Mouse (Mus musculus) right cerebral cortex, adult 18-20 months (tissue): Measurements from ENCODE around the gene Rtn1.

Experiments
- DNase-seq: peaks from one replicate; pipeline ENCODE4 v3.0.0; 2022; ENCODE audit warnings: mixed read lengths

Rtn1 gene

DNA sequence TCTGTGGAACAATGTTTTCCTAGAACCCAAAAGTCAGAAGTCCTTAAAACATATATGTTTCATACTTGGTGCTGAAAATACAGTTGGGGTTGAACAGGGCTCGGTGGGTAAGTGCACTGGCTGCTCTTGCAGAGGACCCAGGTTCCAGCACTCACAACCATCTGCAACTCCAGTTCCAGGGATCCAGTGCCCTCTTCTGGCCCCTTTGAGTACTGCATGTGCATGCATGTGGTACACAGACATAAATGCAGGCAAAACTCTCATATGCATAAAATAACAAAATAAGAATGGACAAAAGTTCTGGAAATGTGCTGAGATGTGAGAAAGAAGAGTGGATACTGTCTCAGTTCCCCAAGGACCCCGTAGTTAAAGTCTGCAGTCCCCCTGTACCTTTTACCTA, 141.2 kb downstream of the Rtn1 start:
- no peak for DNase-seq

DNA sequence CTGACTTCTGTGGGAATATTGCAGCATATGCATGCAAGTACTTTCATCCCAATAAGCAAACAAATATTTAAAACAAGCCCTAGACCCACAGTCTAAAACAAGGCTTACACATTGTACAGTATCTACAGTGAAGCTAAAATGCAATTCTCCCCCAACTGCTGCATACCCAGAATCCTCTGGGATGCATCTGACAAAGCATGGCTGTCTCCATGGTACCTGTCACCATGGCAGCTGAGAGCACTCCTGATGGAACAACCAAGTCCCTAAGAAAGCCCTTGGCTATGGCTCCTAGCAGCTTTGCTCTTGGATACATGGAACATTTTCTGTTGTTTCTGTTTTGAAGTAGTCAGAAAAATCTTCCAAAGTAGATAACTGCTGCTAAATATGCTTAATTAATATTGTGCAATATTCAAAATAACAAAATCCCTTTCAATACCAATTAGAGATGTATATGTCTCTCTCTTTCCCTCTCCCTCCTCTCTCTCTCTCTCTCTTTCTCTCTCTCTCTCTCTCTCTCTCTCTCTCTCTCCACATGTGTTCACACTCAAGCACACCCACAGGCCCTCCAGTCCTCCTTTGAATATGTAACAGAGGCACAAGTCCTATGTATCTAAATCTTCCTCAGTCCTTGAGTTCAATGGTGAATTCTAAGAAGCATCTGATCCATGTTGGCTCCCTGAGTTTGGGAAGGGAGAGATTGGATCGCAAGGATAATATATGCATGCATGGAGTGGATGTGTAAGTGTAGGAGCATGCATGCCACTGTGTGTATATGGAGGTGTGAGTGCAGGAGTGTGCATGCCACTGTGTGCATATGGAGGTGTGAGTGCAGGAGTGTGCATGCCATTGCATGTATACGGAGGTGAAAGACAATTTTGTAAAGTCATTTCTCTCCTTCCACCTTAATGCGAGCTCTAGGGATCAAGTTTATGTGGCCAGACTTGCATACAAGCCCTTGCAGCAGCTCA, 143.3 kb downstream of the Rtn1 start:
- peak; percentile 49 for DNase-seq

DNA sequence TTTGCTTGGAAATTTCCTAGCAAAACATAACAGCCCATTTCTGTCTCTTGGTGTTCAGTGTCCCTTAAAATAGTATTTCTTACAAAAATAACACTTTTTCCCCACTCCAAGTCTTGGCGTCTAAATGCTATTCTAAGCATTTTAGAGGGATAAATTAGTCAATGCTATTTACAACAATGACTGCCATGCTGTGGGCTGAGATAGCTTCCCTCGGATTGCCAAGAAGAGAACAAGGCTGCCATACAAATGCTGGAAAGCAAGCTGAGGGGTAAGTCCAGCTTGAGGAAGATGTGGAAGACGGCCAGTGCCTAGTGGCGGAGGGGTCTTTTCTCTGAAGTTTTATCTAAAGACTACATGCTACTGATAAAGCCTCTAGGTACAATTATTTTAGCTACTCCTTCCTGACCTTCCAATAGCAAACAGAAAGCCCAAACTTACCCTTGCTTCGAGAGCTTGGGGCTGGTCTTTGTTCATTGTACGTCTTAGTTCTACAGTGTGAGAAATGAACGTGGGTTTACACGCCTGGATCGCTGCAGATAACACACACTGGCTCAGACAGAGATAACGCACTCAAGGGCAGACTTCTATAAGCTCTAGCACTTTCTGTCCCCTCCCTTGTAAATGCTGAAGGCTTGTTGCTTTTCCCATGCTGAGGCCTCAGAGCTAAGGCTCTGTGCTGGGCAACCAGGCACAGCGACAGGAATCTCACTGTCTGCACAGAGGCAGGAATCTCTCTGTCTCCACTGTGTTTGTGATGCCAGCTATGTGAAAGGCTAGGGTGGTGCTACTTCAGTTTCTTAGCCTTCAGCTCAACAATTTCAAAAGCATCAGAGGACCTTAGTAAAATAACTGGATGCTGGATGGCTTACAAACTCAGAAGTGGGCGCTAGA, 145.4 kb downstream of the Rtn1 start:
- peak; percentile 27 for DNase-seq

DNA sequence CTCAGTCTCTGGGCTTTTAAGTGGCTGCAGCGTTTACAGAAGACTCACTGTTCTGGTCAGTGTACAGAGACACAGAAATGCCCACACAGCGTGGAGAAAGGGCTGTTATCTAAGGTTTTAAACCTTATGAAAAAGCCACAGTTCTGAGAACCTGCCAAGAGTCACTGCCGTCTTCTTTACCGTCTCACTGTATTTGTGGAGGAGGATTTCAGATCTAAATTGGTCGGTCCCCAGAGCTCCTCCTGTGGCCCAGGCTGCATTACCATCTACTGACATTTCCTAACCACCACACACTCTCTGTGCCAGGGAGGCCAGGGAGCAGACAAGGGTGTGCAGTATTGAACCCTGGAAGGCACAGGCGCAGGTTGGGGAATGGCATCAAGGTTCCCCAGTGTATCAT, 151.9 kb downstream of the Rtn1 start:
- no peak for DNase-seq

DNA sequence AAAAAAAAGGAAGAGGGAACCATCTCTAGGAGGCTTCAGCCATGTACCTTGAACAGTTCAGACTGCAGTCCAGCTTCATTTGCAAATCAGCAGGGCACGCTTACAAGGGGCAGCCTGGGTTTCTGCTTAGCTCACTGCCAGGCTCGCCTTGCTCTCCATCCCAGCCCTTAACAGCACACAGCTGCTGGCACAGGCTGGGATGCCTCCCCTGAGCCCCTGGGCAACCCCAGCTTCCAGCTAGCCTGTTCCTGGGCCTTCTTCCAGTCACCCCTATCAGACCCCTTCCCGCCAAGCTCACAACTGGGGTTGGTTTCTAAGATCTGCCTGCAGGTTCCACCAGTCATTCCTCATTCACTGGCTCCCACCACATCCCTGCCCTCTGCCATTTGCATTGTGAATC, 155.8 kb downstream of the Rtn1 start:
- DNase-seq: no peak

DNA sequence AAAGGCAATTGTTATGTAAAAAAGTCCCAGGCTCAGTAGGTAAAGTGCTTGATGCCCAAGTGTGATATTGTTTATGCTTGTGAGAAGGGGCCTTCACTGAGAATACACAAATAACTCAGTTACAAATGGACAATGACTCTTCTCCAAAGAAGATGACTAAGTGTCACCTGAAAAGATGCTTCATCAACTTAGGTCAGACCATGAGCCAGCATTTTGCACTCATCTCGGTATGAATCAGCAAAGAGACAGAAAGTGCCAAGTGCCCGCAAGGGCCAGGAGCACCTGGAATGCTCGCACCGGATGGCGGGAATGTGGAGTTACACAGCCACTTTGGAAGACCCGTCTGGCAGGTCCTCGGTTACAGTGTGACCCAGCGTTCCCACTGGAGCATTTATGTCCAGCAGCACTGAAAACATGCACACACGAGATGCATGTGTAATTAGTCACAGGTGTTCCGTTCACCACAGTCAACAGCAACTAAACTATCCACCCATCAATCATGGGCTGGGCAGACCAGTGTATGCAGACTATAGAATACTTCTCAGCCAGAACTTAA, 156.9 kb downstream of the Rtn1 start:
- no peak for DNase-seq

DNA sequence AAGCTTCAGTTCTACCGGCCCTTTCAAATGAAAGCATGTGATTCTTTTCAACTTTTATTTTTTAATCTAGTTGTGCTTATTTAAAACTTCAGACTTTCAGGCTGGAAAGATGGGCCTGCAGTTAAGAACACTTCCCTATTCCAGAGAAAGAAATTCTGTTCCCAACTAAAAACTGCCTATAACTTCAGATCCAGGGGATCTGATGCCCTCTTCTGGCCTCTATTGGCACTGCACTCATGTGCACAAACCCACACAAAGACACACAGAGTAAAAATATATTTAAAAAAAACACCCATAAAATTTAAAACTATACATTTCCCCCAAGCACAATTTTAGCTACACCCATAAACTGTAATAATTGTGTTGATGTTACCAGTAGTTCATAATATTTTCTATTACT, 163.9 kb downstream of the Rtn1 start:
- no peak for DNase-seq

DNA sequence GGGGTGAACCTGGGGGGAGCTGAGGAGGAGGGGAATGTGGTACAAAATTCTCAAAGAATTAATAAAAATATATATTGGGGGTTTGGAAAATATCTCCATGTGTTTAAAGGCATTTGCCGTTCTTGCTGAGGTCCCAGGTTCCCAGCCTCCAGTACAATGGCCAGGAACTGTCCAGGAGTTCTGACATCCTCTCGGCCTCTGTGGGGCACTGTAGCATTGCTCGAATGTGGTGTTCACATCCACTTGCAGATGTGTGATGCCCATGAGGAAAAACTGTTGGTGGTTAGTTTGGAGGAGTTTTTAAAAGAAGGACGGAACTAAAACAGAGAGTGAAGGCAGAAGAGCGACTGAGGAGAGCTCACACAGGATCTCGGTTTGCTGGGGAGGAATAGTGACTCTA, 166.0 kb downstream of the Rtn1 start:
- DNase-seq: no peak

DNA sequence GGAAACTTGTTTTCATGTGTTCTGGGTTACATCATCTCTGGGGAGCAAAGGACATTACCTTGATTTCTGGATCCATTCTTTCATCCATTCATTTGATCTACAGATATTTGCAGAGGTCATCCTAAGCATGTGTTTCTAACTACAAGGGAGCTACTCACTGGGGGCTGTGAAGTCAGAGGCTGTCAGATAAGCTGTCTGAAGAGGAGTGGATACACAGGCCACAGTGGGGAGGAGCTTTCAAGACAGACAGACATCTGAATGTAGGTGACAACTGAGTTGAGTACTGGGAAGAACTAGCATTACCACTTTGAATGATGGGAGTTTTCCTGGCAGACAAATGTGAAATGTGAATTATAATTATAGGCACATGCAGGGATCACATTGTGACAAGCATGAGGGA, 168.3 kb downstream of the Rtn1 start:
- DNase-seq: no peak

DNA sequence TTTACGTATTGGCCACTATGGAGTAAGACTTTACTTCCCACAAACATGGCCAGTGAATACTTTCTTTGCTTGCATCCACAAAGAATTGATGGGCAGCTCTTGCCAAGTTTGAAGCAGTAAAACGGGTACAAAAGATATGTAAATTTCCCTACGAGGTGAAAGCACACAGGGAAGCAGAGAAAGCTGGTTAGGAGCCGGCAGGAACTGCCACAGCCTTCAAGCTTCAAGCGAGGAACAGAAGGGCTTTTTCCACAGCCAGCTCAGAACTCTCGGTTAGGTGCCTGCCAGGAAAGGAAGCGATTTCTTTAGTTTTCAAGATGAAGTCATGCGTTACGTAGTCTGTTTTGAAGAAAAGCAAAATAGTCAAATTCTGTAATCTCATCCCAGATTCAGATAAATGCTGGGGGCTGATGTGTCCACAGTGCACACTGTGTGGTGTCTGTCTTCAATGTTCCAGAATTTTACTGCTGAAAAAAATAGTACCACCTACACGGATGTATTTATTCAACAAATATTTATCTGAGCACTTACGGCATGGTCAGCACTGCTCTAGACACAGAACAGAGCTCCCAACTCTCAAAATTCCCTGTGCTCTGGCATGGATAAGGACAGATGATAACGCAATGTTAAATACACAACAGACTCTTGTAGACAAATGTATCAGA, 169.5 kb downstream of the Rtn1 start:
- DNase-seq: peak; percentile 72

DNA sequence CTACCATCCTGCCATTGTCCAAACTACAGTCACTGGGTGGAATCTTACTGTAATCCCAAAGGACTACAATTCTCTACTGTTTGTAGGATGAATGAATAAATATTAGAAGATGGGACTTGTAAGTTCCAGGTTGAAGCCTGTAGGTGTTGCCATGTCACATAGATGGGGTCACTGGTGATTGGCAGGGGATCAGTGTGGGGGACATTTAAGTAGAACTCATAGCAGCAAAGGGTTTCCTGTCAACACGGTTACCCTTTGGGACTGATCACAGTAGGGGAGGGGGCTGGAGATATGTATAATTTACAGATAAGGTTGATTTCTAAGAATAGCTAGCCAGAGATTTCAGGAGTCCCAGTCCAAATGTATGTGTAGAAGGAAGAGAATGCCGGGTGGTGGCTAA, 171.6 kb downstream of the Rtn1 start:
- DNase-seq: no peak

DNA sequence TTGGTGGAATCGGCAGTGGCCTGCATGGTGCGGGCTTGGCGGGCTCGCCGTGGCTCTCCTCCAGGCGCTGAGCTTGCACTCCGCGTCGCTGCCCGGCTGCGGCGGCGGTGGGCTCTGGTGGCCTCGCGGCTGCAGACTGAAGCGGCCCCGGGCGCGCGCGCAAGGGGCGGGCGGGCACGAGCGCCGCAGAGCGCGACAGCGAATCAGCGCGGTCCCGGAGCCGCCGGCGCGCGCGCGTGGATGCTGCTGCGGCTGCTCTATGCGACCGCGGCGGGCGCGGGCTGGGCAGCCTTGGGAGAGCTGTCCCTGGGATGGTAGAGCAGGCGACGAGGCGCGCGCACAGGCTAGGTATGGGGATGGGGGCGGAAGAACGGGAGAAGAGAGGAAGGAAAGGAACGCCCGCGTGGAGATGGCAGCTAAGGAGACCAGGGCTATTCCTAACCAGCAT, 172.3 kb downstream of the Rtn1 start:
- DNase-seq: peak; percentile 91

DNA sequence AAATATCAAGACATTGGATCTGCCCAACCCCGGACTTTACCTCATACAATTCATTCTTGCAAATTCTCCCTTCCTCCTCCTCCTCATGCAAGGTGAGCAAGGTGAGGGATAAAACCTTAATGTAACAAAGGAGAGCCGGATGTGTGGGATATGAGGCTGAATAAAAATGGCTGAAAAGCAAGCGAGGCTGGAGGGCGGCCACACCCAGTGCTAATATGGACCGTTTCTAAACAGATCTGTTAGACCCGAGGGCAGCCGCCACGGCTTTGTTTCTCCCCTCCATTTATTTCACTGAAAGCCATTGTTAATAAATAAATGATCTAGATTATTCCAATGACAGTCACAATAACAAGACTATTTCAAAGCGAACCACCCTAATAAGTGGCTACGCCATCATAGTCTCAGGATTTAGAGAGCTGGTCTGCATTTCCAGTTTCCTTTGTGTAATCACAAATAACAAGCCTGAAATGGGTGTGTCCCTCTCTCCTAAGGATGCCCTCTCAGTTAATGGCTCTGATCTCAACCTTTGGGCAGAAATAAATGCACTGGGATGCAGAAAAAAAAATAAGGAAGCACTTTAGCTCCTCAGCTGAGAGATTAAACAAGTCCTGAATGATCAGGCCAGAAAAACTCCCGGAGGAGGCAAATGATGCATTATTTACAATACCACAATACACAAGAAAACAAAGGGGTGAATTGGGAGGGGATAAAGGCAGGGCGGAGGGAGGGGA, 173.1 kb downstream of the Rtn1 start:
- DNase-seq: no peak

DNA sequence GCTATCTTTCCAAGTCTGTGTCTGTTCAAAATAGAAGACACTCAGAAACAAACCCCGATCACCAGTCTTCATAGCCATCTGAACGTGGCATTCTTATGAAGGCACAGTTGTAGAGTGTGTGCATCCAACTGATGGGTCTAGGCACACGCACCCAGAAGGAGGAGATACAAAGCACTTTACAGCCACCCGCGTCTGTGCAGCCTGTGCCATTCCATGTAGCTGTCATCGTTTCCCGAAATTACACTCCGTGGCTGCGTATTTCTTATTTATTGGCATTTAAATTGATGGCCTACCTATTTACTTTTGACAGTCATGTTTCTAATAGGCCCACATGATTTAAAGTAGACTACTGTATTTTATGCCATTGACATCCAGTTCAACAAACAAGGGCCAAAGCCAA, 173.9 kb downstream of the Rtn1 start:
- no peak for DNase-seq

DNA sequence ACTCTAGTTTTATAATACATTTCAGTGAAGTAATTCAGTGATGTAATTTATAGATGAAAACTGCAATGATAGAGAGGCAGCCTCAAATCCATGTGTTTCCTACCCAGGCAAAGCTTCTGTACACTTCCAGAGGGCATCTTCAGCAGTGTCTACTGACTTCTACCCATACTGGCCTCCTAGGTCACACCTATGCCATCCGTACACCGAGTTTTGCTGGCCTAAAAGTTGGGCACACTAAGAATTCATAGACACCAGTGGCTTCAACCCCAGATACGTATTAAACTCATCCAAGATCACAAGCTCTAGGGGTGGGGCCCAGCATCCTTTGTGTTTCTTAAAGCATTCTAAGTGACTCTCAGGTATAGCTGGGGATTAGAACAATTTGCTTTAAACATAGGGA, 174.7 kb downstream of the Rtn1 start:
- DNase-seq: no peak

DNA sequence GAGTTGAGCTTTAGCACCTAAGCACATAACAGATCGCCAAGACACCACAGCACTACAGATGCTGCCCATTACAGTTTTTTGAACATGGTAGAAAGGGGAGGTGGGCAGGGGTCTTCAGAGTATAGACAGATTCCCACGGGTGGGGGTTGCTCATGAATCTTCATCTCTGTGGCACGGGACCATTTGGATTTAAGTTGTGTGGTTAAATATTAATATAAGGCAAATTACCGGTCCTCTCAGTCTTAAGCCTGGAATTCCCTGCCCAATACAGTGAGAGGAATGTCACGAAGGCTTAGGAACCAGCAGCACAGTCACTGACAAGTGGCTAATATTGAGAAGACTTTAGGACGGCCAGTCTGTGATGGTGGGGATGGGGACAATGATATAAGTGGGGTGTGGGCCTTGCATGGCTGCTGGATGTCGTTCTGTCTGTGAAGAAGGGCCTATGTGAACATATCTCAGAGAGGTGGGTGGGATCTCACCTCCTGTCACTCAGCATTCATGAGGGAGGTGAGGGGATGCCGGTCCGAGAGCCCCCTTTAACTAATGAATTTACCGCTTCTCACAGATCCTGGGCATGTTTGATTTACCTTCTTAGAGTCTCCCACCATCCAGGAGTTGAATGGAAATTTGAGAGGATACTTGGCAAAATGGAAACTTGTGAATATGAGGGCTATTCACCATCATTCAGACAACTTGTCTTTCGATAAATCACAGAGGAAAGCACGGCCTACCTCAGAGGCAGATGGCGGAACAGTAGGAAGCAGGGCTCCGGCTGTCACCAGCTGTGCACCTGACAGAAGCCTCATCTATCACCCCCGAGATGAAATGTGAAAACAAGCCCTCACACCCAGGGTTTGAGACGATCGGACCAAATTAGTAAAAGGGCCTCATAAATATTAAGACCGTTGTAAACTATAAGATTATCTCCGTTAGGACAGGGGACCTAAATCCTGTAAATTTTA, 175.7 kb downstream of the Rtn1 start:
- DNase-seq: no peak

DNA sequence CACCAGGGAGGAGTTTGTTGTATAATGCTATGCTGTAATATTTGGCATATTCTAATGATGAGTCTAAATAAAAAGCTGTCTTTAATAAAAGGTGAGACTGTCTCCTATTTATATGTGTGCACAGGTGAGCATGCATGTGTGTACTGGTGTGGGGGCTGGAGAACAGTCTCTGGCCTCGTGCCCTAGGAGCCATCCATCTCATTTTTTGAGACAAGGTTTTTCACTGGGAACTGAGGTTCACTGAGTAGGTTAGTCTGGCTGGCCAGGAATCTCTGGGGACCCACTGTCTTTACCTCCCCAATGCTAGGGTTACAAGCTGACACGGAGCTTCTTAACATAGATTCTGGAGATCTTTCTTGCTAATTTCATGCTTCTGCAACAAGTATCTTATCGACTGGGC, 176.7 kb downstream of the Rtn1 start:
- DNase-seq: no peak

DNA sequence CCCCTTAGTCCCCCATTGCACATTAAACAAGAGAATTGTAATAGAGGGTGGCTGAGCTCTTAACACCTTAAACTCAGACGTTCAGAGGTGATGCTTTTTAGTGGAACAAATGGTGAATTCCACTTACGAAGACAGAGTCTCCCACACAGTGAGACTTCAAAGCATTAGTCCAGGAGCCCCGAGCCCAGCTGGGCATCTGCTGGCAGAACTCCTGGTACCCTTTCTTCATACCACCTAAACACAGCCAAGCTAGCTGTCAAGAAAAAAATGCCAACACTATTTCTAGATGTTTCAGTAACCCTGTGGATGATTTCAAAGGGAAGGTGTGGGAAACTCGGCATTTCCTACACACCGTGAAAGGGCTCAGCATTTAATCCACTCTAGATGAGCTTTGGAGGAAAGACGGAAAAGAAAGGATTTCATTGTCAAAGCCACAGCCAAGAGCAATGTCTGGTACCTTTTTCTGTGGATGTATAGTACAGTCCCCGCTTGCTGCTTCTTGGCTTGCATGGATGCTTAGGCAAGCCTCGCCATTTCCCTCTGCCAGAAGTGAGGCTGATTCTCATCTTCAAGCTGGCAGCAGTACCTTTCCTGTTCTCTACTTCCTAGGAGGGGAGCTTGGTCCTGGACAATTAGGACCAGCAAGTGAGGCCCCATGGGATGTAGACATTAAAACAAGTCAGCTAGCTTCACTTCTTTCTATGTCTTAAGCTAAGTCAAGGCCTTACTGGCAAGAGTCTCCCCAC, 179.2 kb downstream of the Rtn1 start:
- no peak for DNase-seq

DNA sequence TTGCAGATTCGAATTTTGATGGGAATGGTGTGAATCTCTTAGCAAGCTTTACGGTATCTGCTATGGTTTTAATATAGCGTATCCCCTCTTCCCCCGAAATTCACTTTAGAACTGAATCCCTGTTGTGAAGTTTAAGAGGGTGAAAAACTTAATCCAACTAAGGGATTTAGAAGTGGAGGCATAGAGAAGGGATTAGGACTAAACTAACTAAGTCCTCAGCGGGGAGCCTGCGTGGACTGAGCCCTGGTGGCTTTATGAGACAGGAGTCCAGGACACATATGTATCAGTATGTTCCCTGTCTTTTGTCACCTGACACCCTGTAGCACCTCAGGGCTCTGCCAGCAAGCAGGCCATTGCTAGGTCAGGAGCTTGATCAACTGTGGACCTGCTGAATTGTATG, 181.1 kb downstream of the Rtn1 start:
- no peak for DNase-seq

DNA sequence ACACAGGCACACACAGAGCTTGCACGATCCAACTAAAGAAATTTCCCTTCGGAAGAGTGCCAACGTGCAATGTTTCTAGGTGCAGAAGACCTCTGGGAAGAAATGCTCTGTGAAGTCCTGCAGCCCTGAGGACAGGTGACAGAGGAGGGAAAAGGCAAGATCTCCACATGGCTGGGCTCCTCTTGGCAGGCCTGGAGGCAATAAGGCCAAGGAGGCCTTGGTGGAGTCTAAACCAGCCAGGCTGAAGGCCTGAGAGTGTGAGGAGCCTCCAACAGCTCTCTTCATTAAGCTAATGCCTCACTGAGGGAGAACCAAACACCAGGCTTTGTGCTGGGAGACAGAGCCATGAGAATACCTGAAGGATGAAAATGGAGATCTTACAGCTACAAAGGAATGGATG, 183.5 kb downstream of the Rtn1 start:
- no peak for DNase-seq
